Comparison of ENCODE assay signal across 12 mouse cellular contexts in the genomic region with DNA sequence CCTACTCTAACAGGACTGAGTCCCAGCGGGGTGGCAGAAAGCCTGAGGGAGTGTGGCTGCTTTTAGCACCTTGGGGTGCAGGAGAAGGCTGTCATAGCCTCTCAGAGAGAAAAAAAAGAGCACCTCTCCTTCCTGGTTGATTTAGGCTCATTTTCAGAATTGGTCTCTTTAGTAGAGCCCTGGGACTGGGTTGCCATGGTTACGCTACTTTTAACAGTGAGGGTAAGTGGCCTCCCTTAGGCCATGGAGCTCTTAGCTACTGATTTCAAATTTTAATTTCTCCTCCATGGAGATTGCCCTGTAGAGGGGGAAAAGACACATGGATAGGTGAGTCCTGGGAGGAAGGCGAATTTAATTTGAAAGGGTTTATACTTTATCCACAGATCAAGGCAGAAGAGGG. TPM values are rescaled to one million over a fixed set of nuclear protein-coding genes. Genes with fewer than 3 reads are reported as not detected.
DNase-seq lines count a peak whose midpoint lies in the region; ATAC-seq lines count a peak whose summit lies in the region.
"Had no signal": no experiment of that assay in that cellular context is flagged by ENCODE, and none has a peak within 500 bp of the region (broad histone marks: within the 10 kb centered on the region; RNA-seq: fewer than 3 reads in every experiment).

No protein-coding gene starts in this region.

- peak; percentile 42 for DNase-seq in embryo, embryonic 11 days
- DNase-seq in embryo, embryonic 10 days (ENCODE audit: low spot score) = no peak
- DNase-seq in thymus, postnatal 25 days = peak; percentile 63
- DNase-seq in thymus, postnatal 0 days (ENCODE audit: low spot score) = no peak
- no peak for DNase-seq in heart, postnatal 25 days (ENCODE audit: low spot score)
- DNase-seq in layer of hippocampus, postnatal 10 days (ENCODE audit: low spot score in 2 of 2) = no peak
- no peak for DNase-seq in heart, adult 8-10 months (ENCODE audit: low spot score)

- ATAC-seq in limb, embryonic 12.5 days (ENCODE audit: insufficient number of reproducible peaks, insufficient read depth, low FRiP score, low TSS enrichment, low read depth) = peak; percentile 76
- ATAC-seq: intestine, postnatal 0 days had no signal

- WGBS in limb, embryonic 12.5 days = 79% methylated on average over 3 of the region's 3 CpGs

- H3K4me2 ChIP-seq in limb, embryonic 12.5 days = no peak overlapping the region

- no peaks in the 10 kb centered on the region for H3K9me3 ChIP-seq in limb, embryonic 12.5 days
- H3K9me3 ChIP-seq: heart, embryonic 10.5 days had no signal

- no peak overlapping the region for H3K4me3 ChIP-seq in limb, embryonic 12.5 days (replicated peaks)
- H3K4me3 ChIP-seq: heart, embryonic 10.5 days had no signal

- H3K36me3 ChIP-seq in limb, embryonic 12.5 days = no peaks in the 10 kb centered on the region
- H3K36me3 ChIP-seq: heart, embryonic 10.5 days had no signal

- intact Hi-C loops in heart, postnatal 25 days (cut with DNase I) = no loop called here

- H3K9ac ChIP-seq in limb, embryonic 12.5 days (replicated peaks) = no peak overlapping the region
- H3K9ac ChIP-seq: liver, embryonic 14.5 days had no signal

- H3K27ac ChIP-seq in limb, embryonic 12.5 days = peak overlapping the region; percentile 17; the same call in 1 of the 2 replicates
- H3K27ac ChIP-seq: heart, embryonic 10.5 days; liver, embryonic 14.5 days had no signal

- peaks cover 12% of the 10 kb centered on the region for H3K4me1 ChIP-seq in limb, embryonic 12.5 days (replicated peaks)

- no peaks in the 10 kb centered on the region for H3K27me3 ChIP-seq in limb, embryonic 12.5 days

RNA-seq across cellular contexts. Expression of a gene that starts 16.1 kb away (rescaled TPM):
- polyA plus RNA-seq in thymus, postnatal 0 days (2015; fragmentation: Nextera tagmentation; extraction: Ambion mirVana) = 244 and 286 TPM in 2 replicates
- polyA plus RNA-seq in limb, embryonic 12.5 days (2016; fragmentation: Nextera tagmentation; extraction: Ambion mirVana) = 0.40 and 0.49 TPM in 2 replicates
- total RNA-seq in heart, postnatal 25 days (2021) = under 1 TPM in 1 of 2 experiments, not detected in 1; 0.22 TPM
- not detected for total RNA-seq in layer of hippocampus, postnatal 10 days (2021)
- total RNA-seq in heart, adult 8-10 months (2022) = under 1 TPM in 1 of 4 experiments, not detected in 3; 0.55 TPM
- total RNA-seq: layer of hippocampus, postnatal 25 days had no signal
- polyA plus RNA-seq: intestine, postnatal 0 days; liver, embryonic 14.5 days had no signal

RNA-seq across cellular contexts. Expression of a gene that starts 57.6 kb away (rescaled TPM):
- 174 and 206 TPM in 2 replicates for polyA plus RNA-seq in thymus, postnatal 0 days (2015; fragmentation: Nextera tagmentation; extraction: Ambion mirVana)
- polyA plus RNA-seq in limb, embryonic 12.5 days (2016; fragmentation: Nextera tagmentation; extraction: Ambion mirVana) = 0.46 and 0.59 TPM in 2 replicates
- under 1 TPM; 0.42 to 0.87 TPM for total RNA-seq in heart, postnatal 25 days (2021)
- total RNA-seq in layer of hippocampus, postnatal 10 days (2021) = 1 to 10 TPM; 1.1 to 1.2 TPM
- total RNA-seq in heart, adult 8-10 months (2022) = under 1 TPM; 0.28 to 0.47 (median 0.36) TPM

Comparison
In these comparisons a context has a peak if more than half of its experiments do, and no peak if none do; other contexts are left out.
1. DNase-seq: peak in embryo, embryonic 11 days (single experiment) and thymus, postnatal 25 days (single experiment); none in embryo, embryonic 10 days (single experiment), thymus, postnatal 0 days (single experiment), heart, postnatal 25 days (single experiment), layer of hippocampus, postnatal 10 days (0 of 2) and heart, adult 8-10 months (single experiment).